Mouse (Mus musculus): ENCODE measurements around the gene Apoo. TPM values are rescaled to one million over a fixed set of nuclear protein-coding genes. Genes with fewer than 3 reads are reported as not detected.
"Not testable (repeated sequence)": the region's sequence is repeated elsewhere in the genome, so short reads cannot be mapped to it uniquely, and the experiment has no call there.

The Apoo gene
- 67.8 and 80.7 TPM in 2 replicates for polyA plus RNA-seq (2015; fragmentation: Nextera tagmentation; extraction: Ambion mirVana)

DNA sequence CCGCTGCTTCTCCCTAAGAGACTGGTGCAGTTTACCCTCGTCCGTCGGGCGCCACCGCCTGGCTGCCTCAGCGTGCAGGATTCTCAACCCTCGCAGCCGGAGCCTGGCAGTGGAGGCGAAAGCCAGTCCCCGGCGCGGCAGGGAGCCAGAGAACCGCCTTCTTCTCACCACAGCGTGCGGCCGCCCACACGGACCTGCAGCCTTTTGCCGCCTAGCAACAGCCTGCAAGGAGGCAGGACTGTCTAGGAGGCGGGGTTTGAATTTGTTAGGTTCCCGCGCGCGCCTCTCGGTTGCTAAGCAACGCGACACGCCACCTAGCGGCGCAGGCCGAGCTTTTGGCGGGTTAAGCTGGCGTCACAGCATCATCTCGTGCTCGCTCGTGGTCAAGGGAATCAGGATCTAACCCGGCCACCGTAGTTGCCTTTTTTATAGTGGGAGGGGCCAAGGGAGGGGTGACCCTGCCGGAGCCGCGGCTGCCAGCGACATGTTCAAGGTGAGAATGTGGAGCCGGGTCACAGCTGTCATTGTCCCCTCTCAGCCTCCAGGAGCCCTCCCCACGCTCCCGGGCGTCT lies at the start of gene Apoo, which contains the start of gene Fam90a1b:
TSS of gene Apoo (plus strand) at position 448 of the 572 bp plus-strand sequence.
TSS of gene Fam90a1b (minus strand) at position 108 of the 572 bp plus-strand sequence.
- peak; percentile 98 for ATAC-seq (ENCODE audit: insufficient number of reproducible peaks, insufficient read depth, low FRiP score, low TSS enrichment, low read depth)
- WGBS = 15% methylated on average over 46 of the region's 46 CpGs
- Histone ChIP-seq H3K4me1 (no peaks in the 10 kb centered on the region), H3K4me3 (peak within 1 kb of the TSS; percentile 58), H3K9ac (peak within 1 kb of the TSS; percentile 69), H3K27ac (peak within 1 kb of the TSS; percentile 48; the same call in 1 of the 2 replicates), H3K9me3 (no peaks in the 10 kb centered on the region), H3K36me3 (no peaks in the 10 kb centered on the region), H3K27me3 (peaks cover 76% of the 10 kb centered on the region), H3K4me2 (peak within 1 kb of the TSS; percentile 53)

DNA sequence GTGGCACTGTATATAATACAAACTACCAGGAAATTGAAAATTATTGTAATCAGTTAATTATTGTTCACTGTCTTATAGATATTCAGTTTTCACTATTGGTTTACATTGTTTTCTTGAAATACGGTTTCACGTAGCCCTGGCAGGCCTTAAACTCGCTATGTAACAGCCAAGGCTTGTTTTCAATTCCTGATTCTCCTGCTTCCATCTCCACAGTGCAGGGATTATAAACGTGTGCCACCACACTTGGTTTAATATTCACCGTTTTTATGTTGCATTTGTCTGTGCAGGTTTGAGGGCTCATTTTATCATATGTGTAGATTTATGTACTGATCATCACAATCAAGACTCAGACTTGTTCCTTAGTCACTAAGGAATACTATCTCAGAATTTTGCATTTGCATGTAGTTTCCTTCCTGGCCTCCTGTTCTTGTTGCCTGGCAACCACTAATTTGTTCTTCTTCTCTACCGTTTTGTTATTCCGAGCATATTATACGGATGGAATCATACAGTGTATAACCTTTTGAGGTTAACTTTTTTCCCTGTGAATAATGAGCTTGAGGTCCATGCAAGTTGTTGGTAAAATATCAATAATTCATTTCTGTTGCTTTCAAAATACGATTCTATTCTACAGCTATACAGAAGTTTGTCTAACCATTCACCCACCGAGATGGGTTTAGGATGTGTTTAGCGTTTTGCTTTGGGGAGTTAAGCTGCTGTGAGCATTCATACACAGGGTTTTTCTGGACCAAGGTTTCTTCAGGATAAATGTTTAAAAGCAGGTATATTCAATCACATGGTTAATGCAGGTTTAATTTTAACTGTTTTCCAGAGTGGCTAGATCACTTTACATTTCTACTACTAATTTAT lies 45.6 kb upstream of the Apoo start:
- no peak for ATAC-seq (ENCODE audit: insufficient number of reproducible peaks, insufficient read depth, low FRiP score, low TSS enrichment, low read depth)
- Histone ChIP-seq H3K4me3 (no peak overlapping the region), H3K36me3 (no peaks in the 10 kb centered on the region), H3K4me1 (no peaks in the 10 kb centered on the region), H3K9ac (no peak overlapping the region), H3K4me2 (no peak overlapping the region), H3K27me3 (peaks cover 52% of the 10 kb centered on the region), H3K27ac (no peak overlapping the region), H3K9me3 (no peaks in the 10 kb centered on the region)
- 77% methylated on average over 11 of the region's 11 CpGs for WGBS

DNA sequence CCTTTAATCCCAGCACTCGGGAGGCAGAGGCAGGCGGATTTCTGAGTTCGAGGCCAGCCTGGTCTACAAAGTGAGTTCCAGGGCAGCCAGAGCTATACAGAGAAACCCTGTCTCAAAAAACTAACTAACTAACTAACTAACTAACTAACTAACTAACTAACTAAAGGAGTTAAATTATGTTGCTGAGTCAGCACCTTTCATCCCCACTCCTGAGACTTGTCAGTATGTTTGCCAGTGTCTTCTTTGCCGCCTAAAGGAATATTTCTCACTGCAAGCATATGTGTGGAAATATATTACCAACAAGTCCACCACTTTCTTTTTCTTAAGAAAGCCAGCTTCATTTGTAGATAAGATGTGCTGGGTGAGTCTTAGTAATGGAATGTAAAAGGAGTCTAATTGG lies 23.3 kb upstream of the Apoo start:
- H3K4me3 ChIP-seq; H3K9ac ChIP-seq; H3K4me1 ChIP-seq; H3K9me3 ChIP-seq; H3K36me3 ChIP-seq; ATAC-seq (ENCODE audit: insufficient number of reproducible peaks, insufficient read depth, low FRiP score, low TSS enrichment, low read depth); H3K27ac ChIP-seq; H3K4me2 ChIP-seq: not testable (repeated sequence)
- WGBS = 95% methylated on average over 4 of the region's 4 CpGs
- peaks cover 44% of the 10 kb centered on the region for H3K27me3 ChIP-seq

- no peak for ATAC-seq (ENCODE audit: insufficient number of reproducible peaks, insufficient read depth, low FRiP score, low TSS enrichment, low read depth)
- Histone ChIP-seq H3K4me3 (peak overlapping the region; percentile 58; the same call in 1 of the 2 replicates), H3K27ac (no peak overlapping the region), H3K9ac (no peak overlapping the region), H3K9me3 (no peaks in the 10 kb centered on the region), H3K27me3 (peaks cover 76% of the 10 kb centered on the region), H3K36me3 (no peaks in the 10 kb centered on the region), H3K4me2 (peak overlapping the region; percentile 53), H3K4me1 (no peaks in the 10 kb centered on the region)
- 36% methylated on average over 14 of the region's 14 CpGs for WGBS
Measured at GRCm38 (mm10) chrX:94365381-94365925, 1.5 kb upstream of the Apoo start.

DNA sequence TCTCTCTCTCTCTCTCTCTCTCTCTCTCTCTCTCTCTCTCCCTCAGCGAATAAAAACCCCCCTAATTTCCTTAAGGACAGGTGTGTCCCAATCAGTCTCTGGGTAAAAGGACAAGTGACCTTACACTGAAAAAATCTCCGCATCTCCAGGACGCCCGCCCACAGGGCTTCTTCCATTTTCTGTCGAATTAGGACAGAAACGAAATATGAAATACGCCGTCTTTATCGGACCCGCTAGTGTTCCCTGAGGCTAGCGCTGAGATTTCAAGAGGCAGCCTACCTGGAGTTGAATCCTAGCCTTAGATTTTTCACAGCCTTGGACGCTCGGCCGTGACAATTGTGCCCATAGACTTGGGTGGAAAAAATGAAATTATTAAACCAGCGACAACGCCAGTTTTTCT lies 888 bp upstream of the Apoo start:
- no peak for ATAC-seq (ENCODE audit: insufficient number of reproducible peaks, insufficient read depth, low FRiP score, low TSS enrichment, low read depth)
- H3K9ac ChIP-seq = no peak overlapping the region
- no peaks in the 10 kb centered on the region for H3K9me3 ChIP-seq
- no peaks in the 10 kb centered on the region for H3K4me1 ChIP-seq
- peaks cover 73% of the 10 kb centered on the region for H3K27me3 ChIP-seq
- H3K36me3 ChIP-seq = no peaks in the 10 kb centered on the region
- WGBS = 28% methylated on average over 16 of the region's 16 CpGs
- H3K4me2 ChIP-seq = peak overlapping the region; percentile 53
- H3K4me3 ChIP-seq = peak overlapping the region; percentile 58
- no peak overlapping the region for H3K27ac ChIP-seq

- no peaks in the 10 kb centered on the region for H3K36me3 ChIP-seq
- no peaks in the 10 kb centered on the region for H3K9me3 ChIP-seq
- H3K4me3 ChIP-seq = peak overlapping the region; percentile 58
- ATAC-seq (ENCODE audit: insufficient number of reproducible peaks, insufficient read depth, low FRiP score, low TSS enrichment, low read depth) = peak; percentile 39; the same call in 1 of the 2 replicates
- H3K4me2 ChIP-seq = peak overlapping the region; percentile 50
- peaks cover 74% of the 10 kb centered on the region for H3K27me3 ChIP-seq
- peak overlapping the region; percentile 69 for H3K9ac ChIP-seq
- WGBS = 27% methylated on average over 17 of the region's 17 CpGs
- peak overlapping the region; percentile 48; the same call in 1 of the 2 replicates for H3K27ac ChIP-seq
- no peaks in the 10 kb centered on the region for H3K4me1 ChIP-seq
Measured at GRCm38 (mm10) chrX:94367248-94367647, 331 bp downstream of the Apoo start.

DNA sequence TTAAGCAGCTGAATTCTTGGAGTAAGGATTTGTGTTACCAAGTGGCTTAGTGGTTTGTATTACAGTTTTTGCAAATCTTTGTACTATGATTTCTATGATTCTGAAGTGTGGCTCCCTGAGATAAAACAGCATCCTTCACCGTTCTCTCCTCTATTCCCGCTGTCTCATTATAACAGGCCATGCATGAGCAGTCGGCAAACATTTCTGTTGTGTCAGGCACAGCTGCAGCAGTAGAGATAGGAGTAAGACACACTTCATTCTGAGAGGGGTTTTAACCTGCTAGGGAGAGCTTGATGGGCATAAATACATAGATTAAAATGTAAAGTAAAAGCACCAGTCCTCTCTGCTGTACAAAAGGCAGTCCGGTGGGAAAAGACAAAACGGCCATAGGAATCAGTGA lies 11.8 kb downstream of the Apoo start:
- H3K4me1 ChIP-seq = no peaks in the 10 kb centered on the region
- H3K9ac ChIP-seq = no peak overlapping the region
- 92% methylated on average over 5 of the region's 5 CpGs for WGBS
- no peaks in the 10 kb centered on the region for H3K9me3 ChIP-seq
- peaks cover 59% of the 10 kb centered on the region for H3K27me3 ChIP-seq
- peaks cover 4% of the 10 kb centered on the region; the same call in 1 of the 2 replicates for H3K36me3 ChIP-seq
- no peak for ATAC-seq (ENCODE audit: insufficient number of reproducible peaks, insufficient read depth, low FRiP score, low TSS enrichment, low read depth)
- H3K4me2 ChIP-seq = no peak overlapping the region
- H3K27ac ChIP-seq = no peak overlapping the region
- H3K4me3 ChIP-seq = no peak overlapping the region

DNA sequence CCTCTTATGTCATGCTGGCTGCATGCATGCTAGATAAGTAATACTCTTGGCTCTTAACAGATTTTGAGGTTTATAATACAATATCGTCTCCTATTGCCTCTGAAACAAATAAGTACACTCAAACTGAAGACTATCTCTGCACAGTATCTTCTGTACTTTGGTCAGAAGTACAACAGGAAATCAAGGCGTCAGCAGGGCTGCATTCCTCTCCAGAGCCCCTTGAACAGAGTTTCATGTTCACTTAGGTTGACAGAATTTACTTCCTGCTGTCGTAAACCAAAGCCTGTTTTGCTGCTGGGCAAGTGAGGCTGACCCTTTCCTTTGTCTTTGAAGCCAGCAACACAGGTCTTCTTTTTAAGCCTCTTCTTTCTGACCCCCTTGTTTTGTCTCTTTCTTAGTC lies 42.1 kb downstream of the Apoo start:
- ATAC-seq (ENCODE audit: insufficient number of reproducible peaks, insufficient read depth, low FRiP score, low TSS enrichment, low read depth) = no peak
- no peak overlapping the region for H3K27ac ChIP-seq
- H3K4me1 ChIP-seq = no peaks in the 10 kb centered on the region
- no peak overlapping the region for H3K4me2 ChIP-seq
- H3K27me3 ChIP-seq = peaks cover 21% of the 10 kb centered on the region
- no peaks in the 10 kb centered on the region for H3K9me3 ChIP-seq
- no peak overlapping the region for H3K4me3 ChIP-seq
- WGBS = 51% methylated on average over 3 of the region's 3 CpGs
- H3K36me3 ChIP-seq = no peaks in the 10 kb centered on the region
- H3K9ac ChIP-seq = no peak overlapping the region

DNA sequence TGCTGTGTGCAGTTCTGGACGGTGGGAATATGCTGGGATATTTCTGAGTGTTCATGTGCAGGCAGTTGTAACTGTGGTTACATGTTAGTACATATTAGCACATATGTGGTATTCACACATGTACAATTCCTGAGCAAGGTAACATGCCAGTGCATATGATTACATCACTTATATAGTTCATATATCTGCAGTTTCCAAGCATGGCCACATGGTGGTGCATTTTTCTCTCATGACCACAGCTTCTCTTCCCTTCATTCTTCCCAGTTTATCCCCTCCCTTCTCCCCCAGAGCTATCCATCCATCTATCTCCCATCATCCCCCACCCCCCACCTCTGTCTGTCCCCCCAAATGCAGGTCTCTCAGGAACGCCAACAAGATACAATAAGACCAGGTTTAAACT lies 53.3 kb downstream of the Apoo start:
- WGBS = 89% methylated on average over 2 of the region's 2 CpGs
- Histone ChIP-seq H3K9ac (no peak overlapping the region), H3K36me3 (peaks cover 5% of the 10 kb centered on the region; the same call in 1 of the 2 replicates), H3K27me3 (peaks cover 29% of the 10 kb centered on the region), H3K4me2 (no peak overlapping the region), H3K9me3 (no peaks in the 10 kb centered on the region), H3K27ac (no peak overlapping the region), H3K4me1 (no peaks in the 10 kb centered on the region), H3K4me3 (no peak overlapping the region)
- no peak for ATAC-seq (ENCODE audit: insufficient number of reproducible peaks, insufficient read depth, low FRiP score, low TSS enrichment, low read depth)

DNA sequence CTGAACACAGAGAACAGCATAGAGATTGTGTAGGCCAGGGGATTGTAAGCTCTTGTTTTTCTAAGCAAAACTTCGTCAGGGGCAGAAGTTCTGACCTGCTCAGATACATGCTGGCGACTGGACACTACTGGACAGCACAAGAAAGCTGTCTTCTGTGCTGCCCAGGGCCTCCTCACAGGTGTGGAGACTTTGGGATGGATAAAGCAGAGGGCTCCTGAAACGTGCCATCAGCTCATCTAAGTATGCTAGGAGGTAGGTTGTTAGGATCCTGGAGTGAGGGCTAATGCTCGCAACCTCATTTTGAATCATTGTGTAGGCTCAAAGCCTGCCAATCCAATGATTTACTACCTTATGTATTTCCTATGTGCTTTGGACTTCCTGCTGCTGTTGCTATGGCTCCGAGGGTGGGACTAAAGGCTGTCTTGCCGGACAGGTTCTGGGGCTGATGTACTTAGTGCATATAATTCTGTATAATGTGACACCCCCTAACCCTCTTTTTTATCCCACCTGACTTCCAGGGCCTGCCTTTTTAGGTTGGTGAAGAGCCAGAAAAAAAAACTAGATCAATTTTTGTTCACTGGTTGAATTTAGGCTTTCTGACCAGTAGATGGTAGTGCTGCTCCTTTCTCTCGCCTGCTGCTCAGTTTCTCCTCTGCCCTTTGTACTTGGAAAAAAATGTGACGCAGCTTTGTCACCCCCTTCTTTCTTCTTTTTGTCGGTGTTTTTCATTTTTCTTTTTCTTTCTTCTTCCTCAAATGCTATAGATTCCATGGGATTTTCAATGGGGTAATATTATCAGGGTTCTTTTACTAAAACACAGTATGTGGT lies 64.8 kb downstream of the Apoo start:
- no peaks in the 10 kb centered on the region for H3K9me3 ChIP-seq
- WGBS = 48% methylated on average over 9 of the region's 9 CpGs
- no peak overlapping the region for H3K9ac ChIP-seq
- no peak for ATAC-seq (ENCODE audit: insufficient number of reproducible peaks, insufficient read depth, low FRiP score, low TSS enrichment, low read depth)
- H3K4me3 ChIP-seq = no peak overlapping the region
- H3K4me2 ChIP-seq = no peak overlapping the region
- H3K36me3 ChIP-seq = no peaks in the 10 kb centered on the region
- no peaks in the 10 kb centered on the region for H3K4me1 ChIP-seq
- no peak overlapping the region for H3K27ac ChIP-seq
- peaks cover 20% of the 10 kb centered on the region for H3K27me3 ChIP-seq

GRCm38 (mm10) chrX:94445427-94445826 lies 78.5 kb downstream of the Apoo start:
- no CpG with 5 or more reads among the region's 3 CpGs for WGBS

More at GRCm38 (mm10) chrX:94445427-94445826, 78.5 kb downstream of the Apoo start:
- H3K9ac ChIP-seq; ATAC-seq (ENCODE audit: insufficient number of reproducible peaks, insufficient read depth, low FRiP score, low TSS enrichment, low read depth); H3K27ac ChIP-seq; H3K4me3 ChIP-seq; H3K4me1 ChIP-seq; H3K36me3 ChIP-seq; H3K9me3 ChIP-seq; H3K4me2 ChIP-seq: not testable (repeated sequence)
- peaks cover 14% of the 10 kb centered on the region; the same call in 1 of the 2 replicates for H3K27me3 ChIP-seq

All from embryonic facial prominence, embryonic 13.5 days (tissue).